Mouse (Mus musculus): ENCODE results near the gene Slc4a3.

- TF ChIP-seq CTCF (IDR thresholded peaks at IDR 0.05; ENCODE audit: borderline replicate concordance, control insufficient read depth, extremely low read depth, insufficient read depth, low read length, poor library complexity) (no peak), POLR2A (IDR thresholded peaks at IDR 0.05; ENCODE audit: control insufficient read depth, extremely low read depth, insufficient read depth, low read length, poor library complexity) (no peak)
Observed at GRCm38 (mm10) chr1:75530546-75530945, 15.5 kb upstream of the Slc4a3 start.

All from thymus, adult 2 months (tissue).